ENCODE assay signal across 9 mouse cellular contexts in the genomic region with DNA sequence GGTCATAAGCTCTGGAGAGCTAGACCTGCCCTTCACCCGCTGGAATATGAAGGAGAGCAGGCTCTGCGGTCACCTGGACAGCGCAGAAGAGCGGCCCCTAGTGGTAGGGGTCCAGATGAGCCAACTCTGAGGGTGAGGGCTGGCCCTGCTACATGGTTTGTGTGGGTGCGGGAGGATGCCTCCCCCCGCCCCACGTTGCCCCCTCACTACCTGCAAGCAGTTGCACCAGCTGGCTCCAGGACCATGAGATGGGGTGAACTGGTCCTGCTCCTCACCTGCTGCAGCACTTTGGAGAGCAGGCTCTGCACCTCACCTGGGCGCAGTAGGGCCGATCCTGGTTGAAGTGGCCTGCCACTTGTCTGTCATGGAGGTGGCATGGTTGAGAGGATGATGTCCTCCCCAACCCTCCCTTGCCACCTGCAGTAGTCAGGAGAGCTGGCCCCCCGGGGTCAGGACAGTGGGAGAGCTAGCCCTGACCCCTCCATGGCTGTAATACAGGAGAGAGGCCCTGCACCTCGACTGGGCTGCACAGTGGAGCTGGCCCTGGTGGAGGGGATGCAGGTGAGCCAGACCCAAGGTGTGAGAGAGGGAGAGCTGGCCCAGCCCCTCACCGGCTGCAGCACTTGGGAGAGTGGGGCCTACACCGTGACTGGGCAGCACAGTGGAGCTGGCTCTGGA. TPM values are rescaled to one million over a fixed set of nuclear protein-coding genes. Genes with fewer than 3 reads are reported as not detected.
DNase-seq lines count a peak whose midpoint lies in the region; ATAC-seq and TF ChIP-seq lines count a peak whose summit lies in the region.
"Had no signal": no experiment of that assay in that cellular context is flagged by ENCODE, and none has a peak within 500 bp of the region (broad histone marks: within the 10 kb centered on the region; RNA-seq: fewer than 3 reads in every experiment).

No protein-coding gene starts in this region.

- no peaks in the 10 kb centered on the region for H3K36me3 ChIP-seq in heart, embryonic 12.5 days
- H3K36me3 ChIP-seq in kidney, embryonic 16.5 days (ENCODE audit: insufficient read depth, low read length): no peaks in the 10 kb centered on the region

- intact Hi-C loops in left cerebral cortex, adult 2 months (cut with DNase I): no loop called here
- intact Hi-C loops in left cerebral cortex, postnatal 4 days (cut with DNase I): no loop called here

- peak; percentile 64 for TF ChIP-seq CTCF in left cerebral cortex, adult 2 months (IDR thresholded peaks at IDR 0.05)
- peak; percentile 73 for TF ChIP-seq CTCF in brain, embryonic 14.5 days (IDR thresholded peaks at IDR 0.05; ENCODE audit: borderline replicate concordance, extremely low read depth, insufficient read depth, insufficient read length)

- H3K4me2 ChIP-seq in heart, embryonic 12.5 days: peak overlapping the region; percentile 54
- peak overlapping the region; percentile 40 for H3K4me2 ChIP-seq in kidney, embryonic 16.5 days (replicated peaks; ENCODE audit: low read depth, low read length)

- 0 out of 2 replicates have a peak, but pooled peaks cover 4% of the 10 kb centered on the region for H3K4me1 ChIP-seq in heart, embryonic 12.5 days (replicated peaks)
- H3K4me1 ChIP-seq in kidney, embryonic 16.5 days (ENCODE audit: insufficient read depth, low read length): peaks cover 4% of the 10 kb centered on the region; the same call in 1 of the 2 replicates

- H3K9ac ChIP-seq in heart, embryonic 12.5 days: no peak overlapping the region
- H3K9ac ChIP-seq in kidney, embryonic 16.5 days (replicated peaks; ENCODE audit: low read length): no peak overlapping the region

- no peak overlapping the region for H3K4me3 ChIP-seq in left cerebral cortex, adult 2 months
- peak overlapping the region; percentile 12; the same call in 1 of the 2 replicates for H3K4me3 ChIP-seq in heart, embryonic 12.5 days
- peak overlapping the region; percentile 24 for H3K4me3 ChIP-seq in kidney, embryonic 16.5 days (ENCODE audit: low read length)
- H3K4me3 ChIP-seq: erythroblast, embryonic 14.5 days had no signal

- TF ChIP-seq POLR2A in brain, embryonic 14.5 days (IDR thresholded peaks at IDR 0.05; ENCODE audit: borderline replicate concordance, extremely low read depth, insufficient read depth, insufficient read length, poor library complexity, severe bottlenecking): no peak

- WGBS in heart, embryonic 12.5 days: 44% methylated on average over 13 of the region's 13 CpGs
- WGBS in kidney, embryonic 16.5 days: 47% methylated on average over 13 of the region's 13 CpGs

- peaks cover 10% of the 10 kb centered on the region for H3K27me3 ChIP-seq in heart, embryonic 12.5 days (replicated peaks)
- H3K27me3 ChIP-seq in kidney, embryonic 16.5 days (ENCODE audit: insufficient read depth, low read length): no peaks in the 10 kb centered on the region

- no peak for DNase-seq in left cerebral cortex, adult 2 months (ENCODE audit: extremely low spot score in 1 of 2, low spot score in 2 of 2)
- DNase-seq in left cerebral cortex, postnatal 4 days: no peak
- no peak for DNase-seq in brain, embryonic 14.5 days (ENCODE audit: low read depth)
- peak; percentile 26 to 39 for DNase-seq in thymus, postnatal 36 days
- DNase-seq in urinary bladder, postnatal 36 days (ENCODE audit: low spot score in 2 of 2): no peak

- H3K9me3 ChIP-seq in heart, embryonic 12.5 days (replicated peaks): no peaks in the 10 kb centered on the region
- H3K9me3 ChIP-seq in kidney, embryonic 16.5 days (ENCODE audit: low read length): no peaks in the 10 kb centered on the region

- ATAC-seq in heart, embryonic 12.5 days (ENCODE audit: insufficient number of reproducible peaks, low FRiP score): 0 out of 2 replicates have a peak, but pooled peaks have one; percentile 33
- peak; percentile 59 for ATAC-seq in kidney, embryonic 16.5 days (ENCODE audit: low FRiP score, low TSS enrichment)
- peak; percentile 95 for ATAC-seq in megakaryocyte progenitor cell, adult 5-6 weeks (replicated peaks; ENCODE audit: poor library complexity)

- H3K27ac ChIP-seq in left cerebral cortex, adult 2 months: 0 out of 2 replicates have a peak overlapping the region, but pooled peaks have one; percentile 19
- no peak overlapping the region for H3K27ac ChIP-seq in heart, embryonic 12.5 days (ENCODE audit: poor library complexity, severe bottlenecking)
- H3K27ac ChIP-seq in kidney, embryonic 16.5 days (ENCODE audit: low read length): no peak overlapping the region

RNA-seq across cellular contexts. Expression of gene Osbp2, which starts 29.1 kb away (rescaled TPM):
- total RNA-seq in left cerebral cortex, adult 2 months (2021): 100 to 1,000 TPM; 141 to 149 TPM
- total RNA-seq in left cerebral cortex, postnatal 4 days (2021): 10 to 100 TPM; 61.6 to 62.1 TPM
- 18.4 and 26.2 TPM in 2 replicates for polyA plus RNA-seq in brain, embryonic 14.5 days (2012; rRNA removed)
- polyA plus RNA-seq in heart, embryonic 12.5 days (2016; fragmentation: Nextera tagmentation; extraction: Ambion mirVana): 0.32 TPM in 2 replicates
- 1.1 and 1.2 TPM in 2 replicates for polyA plus RNA-seq in kidney, embryonic 16.5 days (2015; fragmentation: Nextera tagmentation; extraction: Ambion mirVana)
- not detected in 2 replicates for total RNA-seq in megakaryocyte progenitor cell, adult 5-6 weeks (2015)
- not detected in 2 replicates for total RNA-seq in megakaryocyte progenitor cell, adult 5-6 weeks (2017)
- polyA plus RNA-seq: erythroblast, embryonic 14.5 days had no signal

Comparison
In these comparisons a context has a peak if more than half of its experiments do, and no peak if none do; other contexts are left out.
1. DNase-seq: peak in thymus, postnatal 36 days (2 of 2); none in left cerebral cortex, adult 2 months (0 of 2), left cerebral cortex, postnatal 4 days (single experiment), brain, embryonic 14.5 days (single experiment) and urinary bladder, postnatal 36 days (0 of 2).
2. ATAC-seq: peak in every context shown above with its lines; median percentile 95 in megakaryocyte progenitor cell, adult 5-6 weeks; 59 in kidney, embryonic 16.5 days; 33 in heart, embryonic 12.5 days.
3. RNA of gene Osbp2, which starts 29.1 kb away (total RNA-seq): 141 to 149 TPM in left cerebral cortex, adult 2 months and 61.6 to 62.1 TPM in left cerebral cortex, postnatal 4 days; not detected in megakaryocyte progenitor cell, adult 5-6 weeks; every median in the first group is over 10 times any median in the second.